Mouse (Mus musculus): ENCODE results near the gene Derl2. TPM values are rescaled to one million over a fixed set of nuclear protein-coding genes. Genes with fewer than 3 reads are reported as not detected.

The Derl2 gene
- polyA plus RNA-seq, 1 experiment from 2014 or later, result 28.8 TPM

DNA sequence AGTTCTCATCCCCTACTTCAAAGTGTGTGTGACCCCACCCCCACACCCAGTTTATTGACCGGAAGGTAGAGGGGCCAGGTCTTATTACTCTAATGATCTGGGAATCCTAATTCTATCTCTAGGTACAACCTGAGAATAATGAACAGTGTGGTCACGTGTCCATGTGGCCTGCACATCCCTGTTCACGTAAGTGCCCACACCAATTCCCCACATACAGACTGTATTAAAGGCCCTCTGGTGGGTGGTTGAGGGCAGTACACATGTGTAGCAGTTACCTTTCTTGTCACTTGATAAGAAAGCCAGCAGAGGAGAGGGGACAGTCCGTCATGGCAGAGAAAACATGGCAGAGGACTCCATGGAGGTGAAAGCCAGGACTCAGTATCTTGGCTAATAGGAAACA is 45.7 kb downstream of the Derl2 start:
- Histone ChIP-seq H3K9me3 (replicated peaks; ENCODE audit: control insufficient read depth, low read length) (no peaks in the 10 kb centered on the region), H3K4me2 (ENCODE audit: low read length) (no peak overlapping the region), H3K4me1 (ENCODE audit: control insufficient read depth, insufficient read depth, low read length) (peaks cover 3% of the 10 kb centered on the region), H3K27ac (ENCODE audit: low read depth, low read length) (no peak overlapping the region), H3K4me3 (ENCODE audit: low read depth, low read length) (no peak overlapping the region), H3K27me3 (replicated peaks; ENCODE audit: control insufficient read depth, insufficient read depth, low read length) (no peaks in the 10 kb centered on the region), H3K9ac (ENCODE audit: low read length) (no peak overlapping the region), H3K36me3 (ENCODE audit: control insufficient read depth, insufficient read depth, low read length) (peaks cover 56% of the 10 kb centered on the region)
- ATAC-seq (no peak), DNase-seq (ENCODE audit: low spot score) (peak; percentile 11)
- 65% methylated on average over 4 of the region's 4 CpGs for WGBS

DNA sequence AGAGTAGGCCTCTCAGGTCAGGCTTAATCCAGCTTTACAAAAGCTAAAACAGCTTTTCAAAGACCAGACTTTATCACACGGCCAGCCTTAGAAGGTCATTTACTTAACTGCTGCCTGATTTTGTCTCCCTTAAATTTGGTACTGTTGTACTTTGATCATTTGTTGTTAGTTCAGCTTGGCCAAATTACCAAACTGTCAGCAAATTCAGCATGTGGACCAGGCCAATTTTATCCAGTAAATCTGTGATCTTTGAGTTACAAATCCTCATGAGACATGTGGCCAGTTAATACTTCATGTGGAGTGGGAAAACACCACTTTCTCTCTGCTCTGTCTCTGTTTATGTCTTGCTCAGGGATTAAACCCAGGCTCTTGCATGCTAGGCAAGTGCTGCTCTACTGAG is 47.1 kb downstream of the Derl2 start:
- Histone ChIP-seq H3K4me3 (ENCODE audit: low read depth, low read length) (no peak overlapping the region), H3K36me3 (ENCODE audit: control insufficient read depth, insufficient read depth, low read length) (peaks cover 42% of the 10 kb centered on the region), H3K4me2 (ENCODE audit: low read length) (no peak overlapping the region), H3K4me1 (ENCODE audit: control insufficient read depth, insufficient read depth, low read length) (peaks cover 10% of the 10 kb centered on the region), H3K9ac (ENCODE audit: low read length) (no peak overlapping the region), H3K27me3 (replicated peaks; ENCODE audit: control insufficient read depth, insufficient read depth, low read length) (no peaks in the 10 kb centered on the region), H3K27ac (ENCODE audit: low read depth, low read length) (no peak overlapping the region), H3K9me3 (replicated peaks; ENCODE audit: control insufficient read depth, low read length) (no peaks in the 10 kb centered on the region)
- ATAC-seq (no peak), DNase-seq (ENCODE audit: low spot score) (no peak)
- WGBS, result 58% methylated on average over 1 of the region's 1 CpGs

DNA sequence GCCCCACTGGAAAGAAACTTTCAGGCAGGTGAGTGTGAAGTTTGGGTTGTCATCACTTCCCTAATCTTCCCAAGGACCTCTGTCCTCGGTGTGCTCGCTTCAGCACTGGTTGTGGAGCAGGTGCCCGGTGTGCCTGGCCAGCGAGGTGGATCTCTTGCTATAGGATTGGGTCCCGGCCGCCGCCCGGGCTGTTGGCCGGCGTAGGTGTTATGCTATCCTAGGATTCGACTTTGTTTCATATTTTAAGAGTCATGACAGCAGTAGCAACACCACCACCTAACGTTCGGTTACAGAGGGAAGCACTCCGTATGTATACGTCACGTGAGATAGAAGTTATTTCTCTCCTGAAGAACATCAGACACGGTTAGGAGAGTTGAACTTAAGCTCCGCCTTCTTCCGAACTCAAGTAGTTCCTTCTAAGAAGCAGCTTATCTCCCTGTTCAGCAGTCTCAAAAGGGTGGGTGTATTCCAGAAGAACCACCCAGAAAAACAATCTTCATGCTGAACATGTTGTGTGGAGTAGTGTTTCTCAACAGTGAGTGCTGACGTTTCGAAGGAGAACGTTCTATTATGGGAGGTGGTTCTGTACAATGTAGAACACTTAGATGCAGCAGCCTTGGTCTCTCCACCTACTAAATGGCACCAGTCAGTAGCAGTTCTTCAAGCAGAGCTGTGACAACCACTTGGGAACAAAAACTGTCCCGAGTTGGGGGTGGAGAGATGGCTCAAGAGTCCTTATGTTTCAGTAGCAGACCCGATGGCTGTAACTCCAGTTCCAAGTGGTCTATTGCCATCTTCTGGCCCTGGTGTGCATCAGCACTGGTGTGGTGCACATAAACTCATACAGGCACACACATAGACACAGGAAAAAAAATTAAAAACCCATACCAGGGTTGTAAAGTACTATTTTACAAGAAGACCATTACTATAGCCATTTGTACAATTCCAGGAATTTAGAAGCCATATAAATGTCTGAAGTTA is 48.8 kb downstream of the Derl2 start:
- Histone ChIP-seq H3K4me1 (ENCODE audit: control insufficient read depth, insufficient read depth, low read length) (peaks cover 10% of the 10 kb centered on the region), H3K27ac (ENCODE audit: low read depth, low read length) (peak overlapping the region; percentile 84), H3K36me3 (ENCODE audit: control insufficient read depth, insufficient read depth, low read length) (peaks cover 37% of the 10 kb centered on the region), H3K4me2 (ENCODE audit: low read length) (peak overlapping the region; percentile 74), H3K9me3 (replicated peaks; ENCODE audit: control insufficient read depth, low read length) (no peaks in the 10 kb centered on the region), H3K4me3 (ENCODE audit: low read depth, low read length) (peak overlapping the region; percentile 96), H3K27me3 (replicated peaks; ENCODE audit: control insufficient read depth, insufficient read depth, low read length) (no peaks in the 10 kb centered on the region), H3K9ac (ENCODE audit: low read length) (peak overlapping the region; percentile 68)
- DNase-seq (ENCODE audit: low spot score), result peak; percentile 35
- ATAC-seq, result peak; percentile 14
- WGBS, result 18% methylated on average over 24 of the region's 24 CpGs

DNA sequence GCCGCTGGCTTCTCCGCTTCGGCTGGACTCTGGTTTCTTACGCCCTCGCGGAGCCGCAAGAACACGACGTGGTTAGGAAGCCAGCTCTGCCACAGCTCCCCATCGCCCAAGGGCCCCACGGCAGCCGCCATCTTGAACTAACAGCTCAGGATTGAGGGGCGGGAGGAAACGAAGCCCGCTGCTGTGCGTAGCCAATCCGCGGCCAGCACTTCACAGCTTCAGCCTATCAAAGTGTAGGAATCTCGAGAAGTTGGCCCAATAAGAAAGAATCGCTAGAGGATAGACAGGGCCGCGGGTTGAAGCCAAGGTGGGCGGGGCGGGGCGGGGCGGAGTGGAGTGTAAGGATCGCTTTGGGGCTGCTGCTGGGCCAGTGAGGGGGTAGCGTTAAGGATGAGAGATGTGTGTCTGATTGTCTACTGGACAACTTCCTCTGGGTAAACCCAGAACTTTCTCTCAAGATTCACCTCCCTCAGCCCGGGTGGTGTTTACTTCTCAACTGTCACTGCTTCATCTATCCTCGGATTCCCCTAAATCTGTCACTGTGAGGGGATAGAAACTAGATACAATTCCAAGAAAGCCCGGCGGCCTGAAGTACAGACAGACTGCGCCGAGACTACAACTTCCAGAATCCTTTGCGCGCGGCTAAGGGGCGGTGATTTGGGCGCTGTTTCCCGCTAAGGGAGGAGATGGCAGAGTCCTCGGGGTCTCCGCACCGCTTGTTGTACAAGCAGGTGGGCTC is 49.7 kb downstream of the Derl2 start, which contains the start of the genes Nup88 and Rpain:
TSS of gene Nup88 (minus strand) at position 153 of the 739 bp plus-strand sequence.
TSS of gene Rpain (plus strand) at position 393 of the 739 bp plus-strand sequence.
- peak; percentile 99 for DNase-seq (ENCODE audit: low spot score)
- H3K36me3 ChIP-seq (ENCODE audit: control insufficient read depth, insufficient read depth, low read length), result peaks cover 37% of the 10 kb centered on the region
- peak within 1 kb of the TSS; percentile 75 for H3K4me2 ChIP-seq (ENCODE audit: low read length)
- peak within 1 kb of the TSS; percentile 84 for H3K27ac ChIP-seq (ENCODE audit: low read depth, low read length)
- H3K9me3 ChIP-seq (replicated peaks; ENCODE audit: control insufficient read depth, low read length), result no peaks in the 10 kb centered on the region
- peak within 1 kb of the TSS; percentile 93 for H3K9ac ChIP-seq (ENCODE audit: low read length)
- peak within 1 kb of the TSS; percentile 96 for H3K4me3 ChIP-seq (ENCODE audit: low read depth, low read length)
- no peaks in the 10 kb centered on the region for H3K27me3 ChIP-seq (replicated peaks; ENCODE audit: control insufficient read depth, insufficient read depth, low read length)
- H3K4me1 ChIP-seq (ENCODE audit: control insufficient read depth, insufficient read depth, low read length), result peaks cover 10% of the 10 kb centered on the region
- WGBS, result under 1% methylated on average over 43 of the region's 43 CpGs
- ATAC-seq, result peak; percentile 98

DNA sequence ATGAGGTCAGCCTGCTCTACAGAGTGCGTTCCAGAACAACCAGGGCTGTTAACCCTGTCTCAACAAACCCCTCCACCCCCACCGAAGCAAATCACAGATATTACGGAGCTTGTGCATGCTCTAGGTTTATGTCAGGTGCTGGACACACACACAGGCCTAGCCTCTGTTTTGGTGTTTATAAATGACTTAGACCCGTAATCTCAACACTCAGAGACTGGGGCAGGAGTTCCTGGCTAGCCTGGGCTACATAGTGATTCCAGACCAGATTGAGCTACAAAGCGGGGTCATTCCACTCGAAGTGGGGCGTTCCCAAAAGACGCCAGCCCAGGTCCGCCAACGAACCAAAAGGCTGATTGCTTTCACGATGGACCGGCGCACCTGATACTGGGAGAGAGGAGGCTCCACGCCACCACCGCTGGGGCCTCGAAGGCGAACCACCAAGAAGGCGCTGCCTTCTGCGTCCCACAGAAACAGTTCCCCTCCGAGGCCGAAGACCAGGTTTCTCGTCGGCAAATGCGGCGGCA is 50.3 kb downstream of the Derl2 start:
- under 1% methylated on average over 25 of the region's 25 CpGs for WGBS
- ATAC-seq (peak; percentile 11), DNase-seq (ENCODE audit: low spot score) (no peak)
- H3K4me2 ChIP-seq (ENCODE audit: low read length), result peak overlapping the region; percentile 75
- peak overlapping the region; percentile 84 for H3K27ac ChIP-seq (ENCODE audit: low read depth, low read length)
- peak overlapping the region; percentile 96 for H3K4me3 ChIP-seq (ENCODE audit: low read depth, low read length)
- no peaks in the 10 kb centered on the region for H3K27me3 ChIP-seq (replicated peaks; ENCODE audit: control insufficient read depth, insufficient read depth, low read length)
- peak overlapping the region; percentile 93 for H3K9ac ChIP-seq (ENCODE audit: low read length)
- H3K36me3 ChIP-seq (ENCODE audit: control insufficient read depth, insufficient read depth, low read length), result peaks cover 37% of the 10 kb centered on the region
- no peaks in the 10 kb centered on the region for H3K9me3 ChIP-seq (replicated peaks; ENCODE audit: control insufficient read depth, low read length)
- peaks cover 10% of the 10 kb centered on the region for H3K4me1 ChIP-seq (ENCODE audit: control insufficient read depth, insufficient read depth, low read length)

DNA sequence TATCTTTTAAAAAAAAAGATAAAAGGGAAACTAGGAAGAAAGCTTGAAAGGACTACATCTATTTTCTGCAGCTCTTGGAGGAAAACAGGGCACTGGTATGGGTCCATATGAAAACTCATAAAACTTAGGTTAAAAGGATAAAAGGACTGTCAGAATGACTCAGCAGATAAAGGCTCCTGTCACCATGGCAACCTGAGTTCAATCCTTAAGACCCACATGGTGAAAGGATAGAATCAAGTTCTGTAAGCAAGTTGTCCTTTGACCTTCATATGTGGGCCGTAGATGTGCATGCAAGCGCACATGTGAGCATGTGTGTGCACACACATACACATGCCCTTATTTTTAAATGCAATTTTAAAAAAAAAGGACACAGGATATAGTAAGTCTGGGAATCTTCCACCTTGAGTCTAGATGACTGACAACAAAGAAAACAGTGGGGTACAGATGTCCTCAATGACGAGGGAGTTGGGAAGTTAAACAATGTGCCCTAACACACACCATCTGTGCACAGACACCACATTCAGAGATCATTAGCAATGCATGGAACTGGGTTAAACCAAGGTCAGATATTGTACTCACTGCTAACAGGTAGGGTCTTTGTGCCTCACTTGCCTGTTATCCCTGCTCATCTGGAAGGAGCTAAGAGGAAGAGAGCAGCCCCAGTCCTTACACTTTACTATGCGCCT is 55.3 kb downstream of the Derl2 start:
- DNase-seq (ENCODE audit: low spot score) (no peak), ATAC-seq (no peak)
- Histone ChIP-seq H3K4me2 (ENCODE audit: low read length) (no peak overlapping the region), H3K27ac (ENCODE audit: low read depth, low read length) (no peak overlapping the region), H3K9ac (ENCODE audit: low read length) (no peak overlapping the region), H3K27me3 (replicated peaks; ENCODE audit: control insufficient read depth, insufficient read depth, low read length) (no peaks in the 10 kb centered on the region), H3K9me3 (replicated peaks; ENCODE audit: control insufficient read depth, low read length) (no peaks in the 10 kb centered on the region), H3K4me3 (ENCODE audit: low read depth, low read length) (no peak overlapping the region), H3K4me1 (ENCODE audit: control insufficient read depth, insufficient read depth, low read length) (peaks cover 8% of the 10 kb centered on the region), H3K36me3 (ENCODE audit: control insufficient read depth, insufficient read depth, low read length) (peaks cover 70% of the 10 kb centered on the region)
- 75% methylated on average over 4 of the region's 4 CpGs for WGBS

DNA sequence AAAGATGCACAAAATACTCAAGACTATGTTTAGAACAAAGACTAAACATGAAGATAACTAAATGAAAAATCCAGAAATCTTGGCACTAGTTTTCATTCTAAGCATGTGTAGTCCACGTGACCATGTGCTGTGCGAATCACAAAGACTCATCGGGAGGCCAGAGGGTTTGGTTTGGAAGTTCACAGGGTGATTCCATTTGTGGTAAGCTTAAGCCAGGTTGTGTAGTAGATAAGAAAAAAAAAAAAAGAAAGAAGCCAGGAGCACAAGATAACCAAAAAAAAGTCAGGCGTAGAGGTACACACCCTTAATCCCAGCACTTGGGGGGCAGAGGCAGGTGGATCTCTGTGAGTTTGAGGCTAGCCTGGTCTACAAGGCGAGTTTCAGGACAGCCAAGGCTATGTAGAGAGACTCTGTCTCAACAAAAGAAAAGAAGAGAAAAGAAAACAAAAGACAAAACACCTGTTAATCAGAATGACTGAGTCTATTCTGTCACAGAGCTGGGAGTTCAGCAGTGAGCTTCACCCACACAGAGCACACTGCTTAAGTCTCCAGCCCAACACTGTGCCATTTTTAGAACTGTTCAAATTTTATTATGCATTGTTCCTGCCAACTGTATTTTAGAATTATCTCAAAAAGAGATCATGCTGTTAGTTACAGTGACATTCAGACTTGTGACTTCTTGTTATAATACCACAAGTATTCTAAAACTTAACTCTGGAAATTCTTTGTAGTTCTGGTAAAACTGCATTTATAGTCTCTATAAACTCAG is 58.7 kb downstream of the Derl2 start:
- no peak overlapping the region for H3K9ac ChIP-seq (ENCODE audit: low read length)
- no peaks in the 10 kb centered on the region for H3K4me1 ChIP-seq (ENCODE audit: control insufficient read depth, insufficient read depth, low read length)
- H3K4me3 ChIP-seq (ENCODE audit: low read depth, low read length), result no peak overlapping the region
- H3K36me3 ChIP-seq (ENCODE audit: control insufficient read depth, insufficient read depth, low read length), result peaks cover 91% of the 10 kb centered on the region
- H3K4me2 ChIP-seq (ENCODE audit: low read length), result no peak overlapping the region
- 87% methylated on average over 5 of the region's 5 CpGs for WGBS
- no peak overlapping the region for H3K27ac ChIP-seq (ENCODE audit: low read depth, low read length)
- no peaks in the 10 kb centered on the region for H3K9me3 ChIP-seq (replicated peaks; ENCODE audit: control insufficient read depth, low read length)
- DNase-seq (ENCODE audit: low spot score) (no peak), ATAC-seq (no peak)
- H3K27me3 ChIP-seq (replicated peaks; ENCODE audit: control insufficient read depth, insufficient read depth, low read length), result no peaks in the 10 kb centered on the region

All from forebrain, embryonic 14.5 days (tissue).